ENCODE assay signal across 11 mouse cellular contexts in genomic region chr13:3632551-3632950, GRCm38 (mm10).
"Had no signal": no experiment of that assay in that cellular context is flagged by ENCODE, and none has a peak within 500 bp of the region (broad histone marks: within the 10 kb centered on the region; RNA-seq: fewer than 3 reads in every experiment).

No protein-coding gene starts in this region.

- DNase-seq: gastrocnemius, adult 2 months; gastrocnemius, postnatal 10 days; gastrocnemius, postnatal 25 days; heart, adult 2 months; heart, postnatal 4 days; kidney, adult 18-20 months; kidney, adult 8-10 months; kidney, postnatal 10 days; kidney, postnatal 25 days; kidney, postnatal 4 days; liver had no signal
